Mouse (Mus musculus) ovary, postnatal 36 days (tissue): Measurements from ENCODE around the gene Scgb1b17.
"Not testable (repeated sequence)": the region's sequence is repeated elsewhere in the genome, so short reads cannot be mapped to it uniquely, and the experiment has no call there.

Source experiments
- DNase-seq: peaks from one replicate; pipeline ENCODE4 v3.0.0; 2022; ENCODE audit warnings: low spot score, mixed read lengths

Scgb1b17 gene

DNA sequence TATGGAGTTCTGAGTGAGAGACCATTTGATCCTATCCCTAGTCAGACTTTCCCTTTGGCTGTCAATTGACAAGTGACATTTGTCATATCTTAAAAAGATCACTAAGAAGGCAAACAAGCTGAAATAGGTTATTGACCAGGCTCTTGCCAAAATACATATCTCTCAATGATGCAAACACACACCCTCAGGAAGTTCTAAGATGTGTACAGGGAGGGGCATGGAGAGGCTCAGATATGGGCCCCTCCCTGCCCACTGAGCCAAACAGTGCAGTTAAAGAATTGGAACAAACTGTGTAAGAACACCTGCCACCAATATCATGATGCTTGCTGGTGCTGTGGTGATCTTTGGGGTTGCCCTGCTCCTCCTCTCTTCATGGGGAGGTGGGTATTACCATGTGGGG lies at the start of gene Scgb1b17:
Gene Scgb1b17, plus strand, starts transcription at position 301 of the 400 bp plus-strand sequence.
- not testable (repeated sequence) for DNase-seq

DNA sequence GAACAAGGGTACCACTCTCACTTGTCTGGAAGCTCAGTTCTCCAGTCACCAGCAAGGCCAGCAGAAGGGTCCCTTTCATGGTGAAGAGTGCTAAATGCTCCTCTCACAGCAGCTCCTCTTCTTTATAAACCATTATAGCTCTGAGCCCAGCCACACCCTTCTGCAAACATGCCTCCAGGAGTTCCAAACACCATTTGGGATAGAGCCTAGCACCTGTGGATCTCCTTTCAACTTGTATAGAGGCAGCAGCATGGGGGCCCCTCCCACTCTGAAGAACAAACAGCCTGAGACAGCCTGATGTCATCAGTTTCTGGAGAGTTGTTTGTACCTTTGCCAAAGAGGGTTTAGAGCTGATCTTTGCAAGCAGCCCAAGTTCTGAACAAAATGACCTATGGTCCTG lies 6.8 kb upstream of the Scgb1b17 start, which contains the start of gene Scgb2b17:
Gene Scgb2b17, minus strand, starts transcription at position 101 of the 400 bp plus-strand sequence.
- not testable (repeated sequence) for DNase-seq
